Mouse (Mus musculus) heart, embryonic 11.5 days (tissue): ENCODE results near the gene Aicda. TPM values are rescaled to one million over a fixed set of nuclear protein-coding genes. Genes with fewer than 3 reads are reported as not detected.
A peak's percentile ranks its signal among the peaks of the same experiment; 100 is the strongest.
"Not testable (repeated sequence)": the region's sequence is repeated elsewhere in the genome, so short reads cannot be mapped to it uniquely, and the experiment has no call there.

Source experiments
- ATAC-seq: fragments of 200-750 bp; cut with Nextera tagmentation; replicated peaks from 2 replicates; pipeline ENCODE4 v1.8.0; 2017; ENCODE audit warnings: moderate library complexity; ENCODE audit not compliant: insufficient number of reproducible peaks, low FRiP score, low TSS enrichment
- H3K27ac ChIP-seq: fragments of 300-500 bp; sonication (generic); 2 replicates; pipeline ENCODE4 v1.5.1; 2014; ENCODE audit warnings: mild to moderate bottlenecking, low read depth, low read length
- H3K27me3 ChIP-seq: fragments of 300-500 bp; sonication (generic); 2 replicates; pipeline ENCODE4 v1.6.1; 2014; ENCODE audit warnings: mild to moderate bottlenecking, low read length, mixed read lengths; ENCODE audit not compliant: control insufficient read depth, insufficient read depth
- H3K36me3 ChIP-seq: fragments of 300-500 bp; sonication (generic); 2 replicates; pipeline ENCODE4 v1.6.1; 2014; ENCODE audit warnings: mild to moderate bottlenecking, low read length, moderate library complexity, mixed read lengths; ENCODE audit not compliant: control insufficient read depth, insufficient read depth
- H3K4me1 ChIP-seq: fragments of 300-500 bp; sonication (generic); 2 replicates; pipeline ENCODE4 v1.6.1; 2014; ENCODE audit warnings: low read length; ENCODE audit not compliant: control insufficient read depth, insufficient read depth
- H3K4me2 ChIP-seq: fragments of 300-500 bp; sonication (generic); 2 replicates; pipeline ENCODE4 v1.6.1; 2014; ENCODE audit warnings: mild to moderate bottlenecking, moderate library complexity
- H3K4me3 ChIP-seq: fragments of 300-500 bp; sonication (generic); 2 replicates; pipeline ENCODE4 v1.5.1; 2014; ENCODE audit warnings: low read depth, low read length
- H3K9ac ChIP-seq: fragments of 300-500 bp; sonication (generic); 2 replicates; pipeline ENCODE4 v1.6.1; 2014; ENCODE audit warnings: mild to moderate bottlenecking, low read depth, low read length, moderate library complexity
- H3K9me3 ChIP-seq: fragments of 300-500 bp; sonication (generic); replicated peaks from 2 replicates; pipeline ENCODE4 v1.6.1; 2016; ENCODE audit warnings: low read length; ENCODE audit not compliant: control insufficient read depth
- WGBS: fragments of 180-500 bp; shearing (Covaris S2); extraction: QIAGEN DNeasy Blood & Tissue Kit; methylation state at CpG from one replicate; pipeline ENCODE4 v1.1.7; 2014; ENCODE audit not compliant: insufficient replicate concordance; 5-methylcytosine and 5-hydroxymethylcytosine counted together
- polyA plus RNA-seq: library from polyadenylated mRNA; unstranded; fragments of >200 nt; fragmentation: Nextera tagmentation; extraction: Ambion mirVana; gene quantifications from 2 replicates; pipeline ENCODE4 v1.2.1, GENCODE M21; 2014

The Aicda gene
- polyA plus RNA-seq, 1 experiment from 2014 or later: 0.16 TPM

DNA sequence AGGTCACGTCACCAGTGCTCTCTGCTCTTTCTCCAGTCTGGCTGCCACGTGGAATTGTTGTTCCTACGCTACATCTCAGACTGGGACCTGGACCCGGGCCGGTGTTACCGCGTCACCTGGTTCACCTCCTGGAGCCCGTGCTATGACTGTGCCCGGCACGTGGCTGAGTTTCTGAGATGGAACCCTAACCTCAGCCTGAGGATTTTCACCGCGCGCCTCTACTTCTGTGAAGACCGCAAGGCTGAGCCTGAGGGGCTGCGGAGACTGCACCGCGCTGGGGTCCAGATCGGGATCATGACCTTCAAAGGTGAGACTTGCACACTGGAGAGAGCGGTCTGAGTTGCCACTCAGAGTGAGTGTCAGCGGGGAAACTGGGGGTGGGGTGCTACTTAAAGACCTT, 7.4 kb downstream of the Aicda start:
- peak; percentile 31; the same call in 1 of the 2 replicates for ATAC-seq

DNA sequence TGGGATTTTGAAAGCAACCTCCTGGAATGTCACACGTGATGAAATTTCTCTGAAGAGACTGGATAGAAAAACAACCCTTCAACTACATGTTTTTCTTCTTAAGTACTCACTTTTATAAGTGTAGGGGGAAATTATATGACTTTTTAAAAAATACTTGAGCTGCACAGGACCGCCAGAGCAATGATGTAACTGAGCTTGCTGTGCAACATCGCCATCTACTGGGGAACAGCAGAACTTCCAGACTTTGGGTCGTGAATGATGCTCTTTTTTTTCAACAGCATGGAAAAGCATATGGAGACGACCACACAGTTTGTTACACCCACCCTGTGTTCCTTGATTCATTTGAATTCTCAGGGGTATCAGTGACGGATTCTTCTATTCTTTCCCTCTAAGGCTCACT, 8.9 kb downstream of the Aicda start:
- no peak for ATAC-seq
- Histone ChIP-seq H3K9ac (no peak overlapping the region), H3K27me3 (peaks cover 4% of the 10 kb centered on the region; the same call in 1 of the 2 replicates), H3K4me3 (no peak overlapping the region), H3K4me2 (no peak overlapping the region), H3K36me3 (no peaks in the 10 kb centered on the region), H3K4me1 (no peaks in the 10 kb centered on the region), H3K9me3 (no peaks in the 10 kb centered on the region), H3K27ac (no peak overlapping the region)
- 4% methylated on average over 6 of the region's 6 CpGs for WGBS

More for the DNA sequence above, 7.4 kb downstream of the Aicda start:
- Histone ChIP-seq H3K4me1 (no peaks in the 10 kb centered on the region), H3K27ac (no peak overlapping the region), H3K9me3 (no peaks in the 10 kb centered on the region), H3K4me3 (no peak overlapping the region), H3K4me2 (no peak overlapping the region; the same call in 1 of the 2 replicates), H3K27me3 (peaks cover 4% of the 10 kb centered on the region; the same call in 1 of the 2 replicates), H3K9ac (no peak overlapping the region), H3K36me3 (no peaks in the 10 kb centered on the region)
- 77% methylated on average over 20 of the region's 20 CpGs for WGBS

DNA sequence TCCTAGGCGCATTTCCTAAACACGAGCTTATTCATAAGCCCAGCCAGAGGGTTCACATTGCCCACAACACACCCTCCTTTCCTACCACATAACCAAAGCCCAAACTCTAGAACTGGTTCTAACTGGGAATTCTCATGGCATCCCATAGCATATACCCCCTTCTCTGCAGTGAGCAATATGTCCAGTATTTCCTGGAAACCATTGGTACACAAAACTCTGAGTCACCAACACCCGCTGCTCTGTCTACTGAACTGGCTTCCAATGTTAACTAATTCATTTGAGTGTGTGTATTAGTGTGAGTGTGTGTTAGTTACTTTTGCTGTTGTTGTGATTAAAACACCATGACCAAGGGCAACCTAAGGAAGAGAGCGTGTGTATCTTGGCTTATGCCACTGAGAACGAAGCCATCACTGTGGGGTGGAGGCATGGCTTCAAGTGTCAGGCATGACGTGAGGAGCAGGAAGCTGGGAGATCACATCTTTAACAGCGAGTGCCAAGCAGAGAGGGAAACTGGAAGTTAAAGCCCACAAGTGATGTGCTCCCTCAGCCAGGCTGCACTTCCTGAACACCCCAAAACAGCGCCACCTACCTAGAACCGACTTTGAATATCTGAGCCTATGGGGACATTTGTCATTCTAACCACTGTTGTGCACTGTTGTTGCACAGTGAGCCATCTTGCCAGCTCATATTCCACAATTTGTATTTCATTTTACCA, 11.6 kb downstream of the Aicda start:
- WGBS: 86% methylated on average over 9 of the region's 9 CpGs
- no peaks in the 10 kb centered on the region for H3K9me3 ChIP-seq
- H3K27ac ChIP-seq: no peak overlapping the region
- ATAC-seq: no peak
- H3K9ac ChIP-seq: no peak overlapping the region
- H3K4me2 ChIP-seq: no peak overlapping the region
- no peaks in the 10 kb centered on the region for H3K4me1 ChIP-seq
- H3K27me3 ChIP-seq: peaks cover 4% of the 10 kb centered on the region; the same call in 1 of the 2 replicates
- no peak overlapping the region for H3K4me3 ChIP-seq
- H3K36me3 ChIP-seq: no peaks in the 10 kb centered on the region

DNA sequence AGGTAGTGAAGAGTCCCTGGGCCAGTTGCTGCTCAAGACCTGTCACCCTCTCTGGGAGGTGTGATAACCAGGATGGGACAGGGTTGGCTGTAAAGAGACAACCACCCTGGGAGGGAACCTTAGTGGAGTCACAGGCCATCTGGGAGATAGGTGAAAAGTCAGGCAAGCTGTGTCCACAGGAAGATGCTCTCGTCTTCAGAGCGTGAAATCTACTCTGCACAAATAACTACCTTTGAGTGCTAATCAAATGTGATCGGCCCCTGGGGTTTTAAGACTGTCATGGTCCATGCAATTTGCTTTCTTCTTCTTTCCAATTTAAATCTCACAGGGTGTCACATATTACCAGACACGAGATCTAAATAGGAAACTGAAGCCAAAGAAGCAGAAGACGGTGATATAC, 15.5 kb downstream of the Aicda start:
- Histone ChIP-seq H3K36me3 (no peaks in the 10 kb centered on the region), H3K4me2 (no peak overlapping the region), H3K9me3 (no peaks in the 10 kb centered on the region), H3K27me3 (no peaks in the 10 kb centered on the region), H3K4me1 (no peaks in the 10 kb centered on the region), H3K4me3 (no peak overlapping the region), H3K27ac (no peak overlapping the region), H3K9ac (no peak overlapping the region)
- 60% methylated on average over 5 of the region's 5 CpGs for WGBS
- ATAC-seq: no peak

DNA sequence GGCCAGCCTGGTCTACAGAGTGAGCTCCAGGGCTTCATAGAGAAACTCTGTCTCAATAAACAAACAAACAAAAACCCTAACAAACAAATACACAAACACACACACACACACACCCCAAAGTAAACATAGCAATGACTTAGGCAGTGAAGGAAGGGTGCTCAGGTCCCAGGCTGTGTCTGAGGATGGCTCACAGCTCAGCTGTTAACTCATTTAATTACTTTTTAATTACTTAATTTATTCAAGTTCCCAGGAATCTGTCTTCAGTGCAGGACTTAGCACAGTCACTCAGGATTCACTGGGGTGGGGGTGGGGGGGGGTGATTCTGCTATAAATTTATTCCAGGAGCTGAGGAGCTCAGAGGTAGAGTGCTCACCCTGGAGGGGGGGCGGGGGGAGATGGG, 16.2 kb downstream of the Aicda start:
- Histone ChIP-seq H3K9me3 (no peaks in the 10 kb centered on the region), H3K27ac (no peak overlapping the region), H3K27me3 (no peaks in the 10 kb centered on the region), H3K4me3 (no peak overlapping the region), H3K36me3 (no peaks in the 10 kb centered on the region), H3K9ac (no peak overlapping the region), H3K4me2 (no peak overlapping the region), H3K4me1 (no peaks in the 10 kb centered on the region)
- ATAC-seq: no peak
- WGBS: 75% methylated on average over 1 of the region's 1 CpGs

DNA sequence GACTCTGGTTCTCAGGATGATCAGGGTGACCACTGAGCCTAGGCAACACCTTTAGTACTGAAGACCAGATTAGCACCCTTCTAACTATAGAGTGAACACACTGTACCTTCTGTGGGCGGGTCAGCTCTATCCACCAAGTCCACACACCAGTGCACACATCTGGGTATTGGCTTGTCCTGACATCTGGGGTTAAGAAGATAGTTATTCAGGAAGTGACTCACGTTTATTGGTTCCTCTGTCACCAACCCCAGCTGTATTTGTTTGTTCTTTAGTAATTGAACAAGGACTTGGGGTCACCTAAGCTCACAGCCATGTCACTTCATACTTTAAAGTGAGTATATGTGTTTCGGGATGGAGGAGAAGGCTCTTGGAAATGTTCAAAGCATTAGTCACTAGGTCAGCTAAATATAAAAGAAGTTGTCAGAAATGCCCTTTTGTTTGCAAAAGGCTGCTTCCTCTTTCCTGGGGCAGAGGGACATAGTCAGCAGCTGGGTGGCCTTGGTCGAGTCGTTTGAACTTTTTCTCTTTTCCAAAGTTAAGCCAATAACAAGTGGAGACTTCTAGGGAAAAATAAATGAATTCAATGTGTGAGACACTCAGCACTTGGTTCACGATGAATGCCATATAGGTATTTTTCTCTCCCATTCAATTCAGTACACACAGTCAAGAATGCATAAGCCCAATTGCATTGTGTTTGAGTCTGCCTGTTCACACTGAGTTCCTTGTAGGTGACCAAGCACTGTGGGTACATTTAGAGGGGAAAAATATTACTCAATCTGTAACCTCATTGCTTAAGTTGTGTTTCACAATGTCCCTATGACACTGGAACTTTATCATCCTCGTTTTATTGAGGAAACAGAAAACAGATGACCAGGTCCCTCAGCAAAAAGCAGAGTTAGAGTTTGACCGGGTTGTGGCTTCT, 17.4 kb downstream of the Aicda start:
- no peaks in the 10 kb centered on the region for H3K4me1 ChIP-seq
- H3K9me3 ChIP-seq: no peaks in the 10 kb centered on the region
- H3K36me3 ChIP-seq: no peaks in the 10 kb centered on the region
- no peak overlapping the region for H3K9ac ChIP-seq
- no peak overlapping the region for H3K27ac ChIP-seq
- no peak overlapping the region for H3K4me2 ChIP-seq
- H3K27me3 ChIP-seq: no peaks in the 10 kb centered on the region
- H3K4me3 ChIP-seq: no peak overlapping the region
- no peak for ATAC-seq
- WGBS: 59% methylated on average over 8 of the region's 8 CpGs

DNA sequence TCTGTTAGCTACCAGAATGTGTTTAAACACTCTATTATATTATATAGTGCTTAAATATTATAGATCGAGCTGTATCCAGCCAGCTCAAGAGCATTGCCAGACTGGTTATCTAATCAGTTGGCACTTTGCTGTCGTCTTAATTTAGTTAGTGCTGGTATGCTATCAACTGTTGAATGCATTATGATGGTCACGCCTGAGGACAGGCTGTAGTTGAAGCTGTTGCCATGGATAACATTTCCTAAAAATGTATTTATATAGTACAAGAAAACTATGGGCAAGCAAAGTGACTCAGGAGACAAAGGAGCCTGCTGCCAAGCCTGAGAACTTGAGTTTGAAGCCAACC, 18.0 kb downstream of the Aicda start:
- no peak for ATAC-seq
- no peak overlapping the region for H3K4me3 ChIP-seq
- WGBS: 38% methylated on average over 3 of the region's 3 CpGs
- no peaks in the 10 kb centered on the region for H3K36me3 ChIP-seq
- no peak overlapping the region for H3K4me2 ChIP-seq
- H3K9me3 ChIP-seq: no peaks in the 10 kb centered on the region
- no peaks in the 10 kb centered on the region for H3K4me1 ChIP-seq
- no peak overlapping the region for H3K9ac ChIP-seq
- no peaks in the 10 kb centered on the region for H3K27me3 ChIP-seq
- no peak overlapping the region for H3K27ac ChIP-seq

DNA sequence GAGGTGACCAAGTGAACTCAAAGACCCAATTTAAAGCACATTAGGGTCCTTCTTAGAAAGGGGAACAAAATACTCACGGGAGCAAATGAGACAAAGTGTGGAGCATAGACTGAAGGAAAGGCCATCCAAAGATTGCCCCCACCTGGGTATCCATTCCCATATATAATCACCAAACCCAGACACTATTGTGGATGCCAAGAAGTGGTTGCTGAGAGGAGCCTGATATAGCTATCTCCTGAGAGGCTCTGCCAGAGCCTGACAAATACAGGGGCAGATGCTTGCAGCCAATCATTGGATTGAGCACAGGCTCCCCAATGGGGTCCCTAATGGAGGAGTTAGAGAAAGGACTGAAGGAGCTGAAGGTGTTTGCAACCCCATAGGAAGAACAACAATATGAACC, 21.4 kb downstream of the Aicda start:
- not testable (repeated sequence) for ATAC-seq, H3K36me3 ChIP-seq

More for the DNA sequence above, 21.4 kb downstream of the Aicda start:
- H3K4me2 ChIP-seq, H3K4me3 ChIP-seq, H3K9ac ChIP-seq, H3K9me3 ChIP-seq, H3K27me3 ChIP-seq, H3K4me1 ChIP-seq, H3K27ac ChIP-seq: not testable (repeated sequence)
- WGBS: 76% methylated on average over 1 of the region's 1 CpGs
